Mouse (Mus musculus) urinary bladder, postnatal 4 days (tissue): ENCODE data around the gene Adamtsl2.

ENCODE experiments used
- DNase-seq, 2 experiments: peaks; one replicate each; pipeline ENCODE4 v3.0.0; 2021 to 2022; ENCODE audit warnings: low spot score in 2 of 2

Adamtsl2 gene

DNA sequence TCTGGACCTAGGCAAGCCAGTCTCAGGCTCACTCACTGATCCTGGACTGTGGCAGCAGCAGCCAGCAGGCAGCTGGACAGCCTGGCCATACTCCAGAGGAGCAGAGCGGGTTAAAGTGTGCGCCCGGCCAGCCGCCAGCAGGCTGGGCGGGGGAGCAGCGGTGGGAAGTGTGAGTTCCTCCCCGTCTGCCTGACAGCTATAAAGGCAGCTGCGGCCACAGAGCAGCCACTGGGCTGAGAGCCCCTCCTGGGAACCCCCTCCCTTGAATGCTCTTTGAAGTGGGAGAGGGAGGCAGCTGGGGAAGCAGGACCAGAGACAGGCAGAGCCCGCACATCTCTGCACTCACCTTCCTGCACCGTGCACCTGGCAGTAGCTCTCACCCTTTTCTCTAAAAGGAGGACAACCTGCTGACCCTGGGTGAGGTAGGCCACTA is at the start of gene Adamtsl2:
Gene Adamtsl2, plus strand, starts transcription at position 228 of the 433 bp plus-strand sequence.
- DNase-seq, result peak; percentile 83 to 85

DNA sequence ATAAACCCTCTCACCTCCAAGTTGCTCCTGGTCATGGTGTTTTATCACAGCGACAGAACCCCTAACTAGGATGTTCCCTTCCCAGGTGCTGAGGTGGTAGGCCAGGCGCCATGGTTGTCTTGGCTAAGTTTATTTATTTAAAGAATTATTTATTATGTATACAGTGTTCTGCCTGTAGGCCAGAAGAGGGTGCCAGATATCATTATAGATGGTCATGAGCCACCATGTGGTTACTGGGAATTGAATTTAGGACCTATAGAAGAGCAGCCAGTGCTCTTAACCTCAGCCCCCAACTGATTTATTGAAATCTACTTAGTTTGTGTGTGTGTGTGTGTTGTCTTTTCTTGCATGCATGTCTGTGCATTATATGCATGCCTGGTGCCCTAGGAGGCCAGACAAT is 46.8 kb upstream of the Adamtsl2 start:
- DNase-seq, result no peak

DNA sequence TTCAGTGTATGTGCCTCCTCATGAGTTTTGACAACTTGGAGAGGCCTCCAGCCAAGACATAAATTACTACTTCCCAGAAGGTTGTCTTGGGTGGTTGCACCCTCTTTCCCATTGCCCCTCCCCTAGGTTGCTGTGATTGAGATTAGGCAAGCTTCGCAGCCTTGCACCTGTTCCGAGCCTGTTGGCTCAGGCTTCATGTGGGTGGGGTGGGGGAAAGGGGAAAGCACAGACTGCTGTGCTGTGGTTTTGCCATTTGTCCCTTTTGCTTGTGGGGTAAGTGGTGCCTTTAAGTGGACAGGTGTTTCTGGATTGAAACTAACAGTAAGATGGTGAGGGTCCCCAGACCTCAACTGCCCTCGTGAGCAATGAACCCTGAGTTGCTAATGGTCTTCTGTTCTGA is 43.2 kb upstream of the Adamtsl2 start:
- no peak for DNase-seq

DNA sequence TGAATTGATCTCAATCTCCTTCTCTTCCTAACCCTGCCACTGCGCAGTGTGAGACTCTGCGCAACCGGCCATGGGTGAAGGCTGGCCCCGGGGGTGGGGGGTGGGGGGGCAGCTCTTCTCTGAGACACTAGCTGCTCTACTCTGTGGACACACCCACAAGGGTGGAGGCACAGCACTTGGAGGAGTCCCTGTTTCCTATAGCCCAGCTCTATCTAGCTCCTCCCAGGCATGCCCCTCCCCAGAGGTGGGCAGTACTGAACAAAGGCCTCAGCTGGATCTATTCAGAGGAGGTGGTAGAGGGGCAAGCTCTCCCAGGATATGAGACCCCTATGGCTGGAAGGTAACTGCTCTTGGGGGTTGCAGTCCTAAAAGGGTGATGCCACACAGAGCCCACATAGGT is 42.2 kb upstream of the Adamtsl2 start:
- DNase-seq, result no peak

DNA sequence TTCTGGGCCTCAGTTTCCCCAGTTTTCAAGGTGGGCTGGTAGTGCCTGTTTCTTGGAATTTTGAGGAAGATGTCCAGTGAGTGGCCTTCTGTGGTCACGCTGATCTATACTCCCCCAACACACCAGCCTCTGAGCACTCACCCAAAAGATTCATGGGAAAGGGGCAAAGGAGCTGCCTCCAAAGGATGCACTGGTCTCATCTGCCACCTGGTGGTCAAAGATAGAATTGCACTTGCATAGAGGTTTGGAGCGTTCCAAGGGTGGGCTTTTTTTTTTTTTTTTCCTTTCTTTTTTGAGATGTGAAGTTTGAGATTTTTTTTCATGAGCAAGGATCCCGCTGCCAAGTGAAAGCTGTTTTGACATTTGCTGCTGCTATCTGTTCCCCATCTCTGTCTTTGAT is 40.6 kb upstream of the Adamtsl2 start:
- peak; percentile 61 to 79 for DNase-seq

DNA sequence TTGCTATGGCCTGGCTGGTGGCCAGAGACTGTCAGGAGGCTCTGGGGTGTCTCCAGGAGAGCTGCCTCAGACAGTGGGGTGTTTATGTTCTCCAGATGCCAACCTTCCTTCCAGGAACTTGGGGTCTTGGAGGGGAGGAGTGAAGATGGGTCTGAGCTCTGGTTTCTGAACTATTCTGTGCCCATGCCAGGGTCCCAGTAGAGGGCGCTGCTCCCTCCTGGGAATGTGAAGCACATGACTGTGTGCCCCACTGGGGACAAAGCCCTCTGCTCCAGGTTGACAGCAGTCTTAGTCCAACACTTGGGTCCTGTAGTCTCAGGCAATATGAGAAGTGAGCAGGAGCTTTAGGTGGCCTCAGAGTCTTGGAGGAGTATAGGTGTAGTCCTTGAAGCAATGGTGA is 39.9 kb upstream of the Adamtsl2 start:
- DNase-seq, result no peak

DNA sequence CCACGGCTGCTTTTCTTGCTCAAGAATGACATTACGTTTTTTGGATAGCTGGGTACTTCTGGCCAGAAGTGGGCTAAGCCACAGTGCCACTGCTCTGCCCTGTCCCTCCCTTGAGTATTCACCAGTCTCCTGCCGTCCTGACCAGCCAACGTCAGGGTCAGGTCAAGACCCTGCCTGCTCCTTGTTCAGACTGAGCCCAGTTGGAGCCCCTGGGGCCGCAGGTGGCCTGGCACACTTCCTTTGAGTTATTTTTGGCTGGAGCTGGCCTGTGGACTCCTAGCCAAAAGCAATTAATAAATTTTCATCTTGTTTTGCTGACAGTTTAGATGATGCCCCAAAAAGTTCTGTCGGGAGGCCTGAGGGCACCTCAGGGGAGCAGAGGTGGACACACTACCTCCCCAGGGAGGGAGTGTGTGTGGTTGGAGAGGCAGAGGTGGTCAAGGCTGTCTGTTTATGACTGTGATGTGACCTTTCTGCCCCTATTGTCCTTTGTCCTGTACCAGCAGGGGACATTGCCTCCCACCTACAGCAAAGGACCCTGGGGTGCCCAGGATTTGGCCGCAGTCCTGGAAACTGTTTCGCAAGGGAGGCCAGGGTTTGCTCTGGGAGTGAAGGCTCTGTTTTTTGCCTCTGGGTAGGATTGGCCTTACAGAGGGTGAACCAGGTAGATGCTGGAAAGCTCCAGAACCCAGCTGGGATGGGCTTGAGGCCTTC is 36.9 kb upstream of the Adamtsl2 start:
- DNase-seq, result no peak

DNA sequence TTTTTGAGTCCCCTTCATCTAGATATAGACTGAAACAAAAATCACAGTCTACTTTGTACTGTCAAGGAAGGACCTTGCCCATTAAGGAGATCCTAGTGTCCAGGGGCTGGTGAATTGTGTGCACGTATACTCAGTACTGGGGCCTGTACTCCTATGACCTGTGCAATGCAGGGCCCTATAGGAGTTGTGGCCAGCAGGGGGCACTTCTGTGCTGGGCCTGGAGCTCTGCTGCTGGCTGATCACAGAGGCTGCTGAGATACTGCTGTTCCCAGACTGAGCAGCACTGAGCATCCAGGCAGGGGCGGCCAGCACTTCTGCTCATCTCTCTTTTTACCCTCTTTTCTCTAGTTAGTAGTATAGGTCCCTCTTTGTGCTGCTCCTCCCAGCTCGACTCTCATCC is 35.7 kb upstream of the Adamtsl2 start:
- peak; percentile 79 to 87 for DNase-seq

DNA sequence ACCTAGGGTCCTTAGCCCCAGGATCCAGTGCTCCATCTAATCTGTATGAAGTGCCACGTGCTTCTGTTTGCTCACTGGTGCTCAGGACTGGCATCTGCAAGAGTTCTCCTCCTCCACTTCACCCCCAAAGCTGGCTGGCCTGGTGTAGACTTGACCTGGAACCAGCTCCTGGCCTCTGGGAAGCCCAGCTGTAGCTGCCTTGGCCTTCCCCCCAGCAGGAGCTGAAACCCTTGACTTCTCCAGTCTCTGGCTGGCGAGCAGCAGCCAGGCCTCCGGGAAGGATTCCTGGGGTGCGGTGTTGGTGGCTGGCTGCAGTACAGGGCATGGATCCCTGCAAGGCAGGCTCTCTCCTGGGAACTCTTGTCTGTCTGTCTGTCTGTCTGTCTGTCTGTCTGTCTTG is 35.0 kb upstream of the Adamtsl2 start:
- DNase-seq, result no peak

DNA sequence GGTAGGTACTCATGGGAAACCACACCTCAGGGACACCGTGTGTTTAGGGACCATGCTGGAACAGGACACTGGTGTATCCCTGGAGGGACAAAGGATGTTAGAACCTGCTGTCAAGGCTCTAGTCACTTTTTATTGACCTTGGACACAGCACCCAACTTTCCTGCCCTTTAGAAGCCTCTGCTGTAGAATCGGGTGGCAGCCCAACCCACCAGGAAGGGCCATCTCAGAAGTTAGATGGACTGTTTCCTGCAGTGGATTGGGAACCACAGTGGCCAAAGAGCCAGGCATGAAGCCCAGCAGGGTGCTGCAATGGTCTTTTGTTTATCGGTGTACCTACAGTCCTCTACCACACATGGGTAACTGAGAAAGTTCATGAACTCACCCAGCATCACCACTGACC is 34.5 kb upstream of the Adamtsl2 start:
- DNase-seq, result no peak

DNA sequence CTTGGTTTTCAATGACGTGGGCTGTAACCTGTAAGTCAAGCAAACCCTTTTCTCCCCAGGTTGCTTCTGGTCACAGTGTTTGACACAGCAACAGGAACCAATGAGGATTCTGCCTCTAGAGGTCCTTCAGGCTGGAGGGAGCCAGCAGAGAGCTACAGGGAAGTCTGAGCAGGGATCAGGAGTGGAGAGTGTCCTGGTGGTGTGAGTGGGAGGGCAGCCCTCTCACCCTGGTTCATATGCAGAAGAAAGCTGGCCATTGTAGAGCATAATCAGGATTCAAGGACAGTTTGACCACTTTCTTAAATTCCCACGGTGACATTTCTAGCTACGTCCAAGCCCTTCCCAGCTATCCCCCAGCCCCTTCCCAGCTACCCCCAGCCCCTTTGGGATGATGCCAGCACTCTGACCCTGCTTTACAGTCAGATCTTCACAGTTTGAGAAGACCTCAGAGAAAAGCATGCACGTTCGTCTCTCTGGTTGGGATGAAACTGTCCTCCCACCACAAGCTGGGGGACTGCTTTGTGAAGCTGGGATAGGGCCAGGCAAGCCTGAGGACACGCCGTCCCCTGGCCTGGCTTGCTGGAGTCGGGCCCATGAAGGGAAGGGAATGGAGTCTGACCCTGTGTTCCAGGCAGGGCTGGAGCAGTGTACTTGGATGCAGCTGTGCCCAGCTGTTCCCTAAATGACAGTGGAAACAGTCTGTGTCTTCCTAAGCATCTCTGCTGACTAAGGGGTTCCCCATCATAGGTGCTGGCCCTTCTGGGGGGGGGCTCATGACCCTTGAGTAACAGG is 33.0 kb upstream of the Adamtsl2 start:
- DNase-seq, result peak in 1 of 2 experiments; percentile 87

DNA sequence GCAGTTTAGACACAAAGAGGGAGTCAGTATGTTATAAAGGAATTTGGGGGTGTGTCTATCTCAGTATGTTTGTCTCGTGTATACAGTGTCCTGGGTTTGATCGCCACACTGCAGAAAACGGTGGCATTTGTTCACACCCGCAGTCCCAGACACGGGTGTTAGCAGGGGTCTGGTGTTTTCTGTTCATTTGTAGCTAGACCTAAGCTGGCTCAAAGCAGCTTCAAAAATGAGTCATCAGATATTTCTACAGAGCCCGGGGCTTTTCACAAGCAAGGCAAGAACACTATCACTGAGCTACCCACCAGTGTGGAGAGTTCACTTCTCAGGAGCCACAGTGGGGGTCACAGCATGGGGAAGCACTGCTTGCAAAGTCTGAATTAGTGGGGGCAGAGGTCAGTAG is 29.8 kb upstream of the Adamtsl2 start:
- no peak for DNase-seq

DNA sequence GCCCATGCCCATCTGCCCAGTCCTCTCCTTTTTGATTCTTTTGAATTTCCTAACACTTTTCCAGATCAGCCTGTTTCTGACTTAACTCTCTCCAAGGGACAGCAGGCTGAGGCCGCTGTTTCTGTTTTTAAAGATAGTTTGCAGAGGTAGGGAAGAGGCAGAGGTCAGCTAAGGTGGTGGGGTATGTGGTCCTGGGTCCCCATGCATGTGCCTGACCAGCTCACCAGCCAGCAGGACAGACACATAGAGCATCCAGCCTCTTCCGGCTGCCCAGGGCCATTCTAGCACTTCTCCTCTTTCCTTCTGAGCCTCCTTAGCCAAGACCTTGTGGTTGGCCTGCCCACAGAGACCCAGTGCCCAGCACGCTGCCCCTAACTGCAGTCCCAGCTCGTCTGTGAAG is 20.9 kb upstream of the Adamtsl2 start:
- no peak for DNase-seq

DNA sequence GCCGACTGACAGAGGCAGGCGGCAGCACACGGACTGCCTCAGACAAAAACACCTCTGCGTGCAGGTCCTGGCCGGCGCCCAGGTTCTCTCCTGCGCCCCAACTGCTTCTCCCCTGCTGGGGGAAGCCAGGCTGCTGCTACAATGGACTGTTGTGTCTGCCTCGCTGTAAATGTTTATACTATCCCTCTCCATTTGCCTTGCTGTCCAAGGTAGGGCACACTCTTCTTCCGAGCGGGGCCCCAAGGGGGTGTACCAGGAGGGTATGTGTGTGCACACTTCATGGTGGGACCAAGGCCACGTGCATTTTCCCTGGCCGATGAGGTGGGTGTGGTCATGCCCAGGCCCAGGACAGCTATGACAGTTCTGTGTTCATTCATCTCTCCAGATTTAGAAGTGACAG is 20.4 kb upstream of the Adamtsl2 start:
- no peak for DNase-seq

DNA sequence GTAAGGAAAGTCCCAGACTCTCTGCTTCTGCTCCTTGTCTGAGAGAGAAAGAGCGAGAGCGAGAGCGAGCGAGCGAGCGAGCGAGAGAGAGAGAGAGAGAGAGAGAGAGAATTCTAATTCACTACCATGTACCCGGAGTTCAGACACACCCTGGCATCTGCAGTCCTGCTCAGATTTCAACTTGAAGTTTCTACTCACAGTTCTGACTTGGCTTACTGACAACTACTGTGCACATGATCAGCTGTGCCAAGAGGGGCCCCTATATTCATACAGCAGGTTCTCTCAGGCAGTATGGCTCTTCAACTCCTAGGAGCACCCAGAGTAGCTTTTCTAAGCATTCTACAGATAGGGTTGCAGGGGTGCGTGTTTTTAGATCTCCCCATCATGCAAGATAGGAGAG is 20.0 kb upstream of the Adamtsl2 start:
- no peak for DNase-seq

DNA sequence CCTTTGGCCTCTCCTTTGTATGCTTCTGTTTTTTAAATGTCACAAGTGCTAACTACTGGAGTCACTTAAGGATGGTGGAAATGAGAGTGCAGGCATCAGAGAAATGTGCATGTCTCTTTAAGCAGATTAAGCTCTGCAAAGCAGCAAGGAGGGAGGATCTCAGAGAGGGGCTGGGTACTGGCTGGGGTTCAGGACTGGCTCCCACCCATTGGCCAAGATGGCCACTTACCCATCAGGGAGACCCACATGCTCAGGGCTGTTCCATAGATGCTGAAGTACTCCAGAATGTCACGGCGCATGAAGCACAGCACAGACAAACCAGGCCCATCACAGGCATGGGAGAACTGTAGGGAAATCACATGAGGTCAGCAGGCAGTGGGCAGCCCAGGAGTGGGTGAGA is 12.1 kb upstream of the Adamtsl2 start:
- DNase-seq, result no peak

DNA sequence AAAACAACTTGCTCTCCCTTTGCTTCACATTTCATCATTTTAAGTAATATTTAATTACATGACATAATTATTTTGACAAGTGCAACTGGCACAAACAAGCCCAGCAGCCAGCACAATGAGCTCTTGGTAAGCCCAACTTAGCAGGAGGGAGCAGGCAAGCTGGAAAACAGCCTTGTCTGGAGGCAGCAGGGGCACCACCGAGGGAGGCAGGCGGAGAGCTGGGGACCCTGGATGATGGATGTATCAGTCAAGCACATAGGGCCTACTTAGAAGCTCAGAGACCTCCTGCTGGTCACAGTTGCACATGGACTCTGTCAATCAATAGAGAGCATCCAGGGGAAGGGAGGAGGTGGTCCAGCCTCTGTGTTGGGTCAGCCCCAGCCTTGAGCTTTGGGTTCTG is 11.2 kb upstream of the Adamtsl2 start:
- DNase-seq, result no peak

DNA sequence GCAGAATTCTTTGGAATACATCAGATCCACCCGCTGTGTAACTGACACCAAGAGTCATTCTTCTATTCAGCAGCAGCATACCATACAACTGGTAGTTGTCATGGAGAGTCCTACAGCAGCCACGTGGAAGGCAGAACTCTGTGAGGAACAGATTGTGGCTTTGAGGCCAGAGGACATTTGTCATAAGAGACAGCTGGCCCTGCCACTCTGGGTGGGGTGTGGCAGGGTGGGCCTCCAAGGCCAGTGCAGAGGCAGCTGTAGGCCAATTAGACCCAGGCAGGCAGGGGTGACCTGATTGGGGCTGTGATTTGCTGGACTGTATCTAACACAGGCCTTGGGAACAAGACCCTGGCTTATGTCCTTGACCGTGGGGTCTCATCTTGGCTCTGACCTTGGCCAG is 9.5 kb upstream of the Adamtsl2 start:
- DNase-seq, result no peak

DNA sequence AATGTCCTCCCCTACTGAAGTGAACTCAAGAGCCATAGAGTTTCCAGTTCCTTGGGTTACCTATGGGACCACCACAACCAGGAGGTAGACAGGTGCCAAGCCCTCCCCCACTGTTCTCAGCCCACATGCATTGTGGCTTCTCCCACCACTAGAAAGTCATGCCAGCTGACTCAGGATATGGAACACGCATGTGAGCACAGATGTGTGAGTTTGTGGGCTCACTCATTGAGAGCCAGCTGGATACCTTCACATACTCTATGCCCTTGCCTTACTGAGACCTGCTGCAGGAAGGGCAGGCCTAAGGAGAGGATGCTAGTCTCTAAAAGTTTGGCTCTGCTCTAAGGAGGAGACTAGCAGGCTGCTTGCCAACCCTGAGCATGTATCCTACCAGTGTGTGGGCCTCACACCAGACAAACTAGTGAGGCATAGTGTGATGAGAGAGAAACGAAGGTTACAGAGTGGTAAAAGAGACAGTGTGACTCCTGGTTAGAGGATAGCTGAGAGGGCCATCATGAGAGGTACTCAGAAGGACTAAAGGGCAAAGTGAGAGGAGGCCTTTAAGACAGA is 8.8 kb upstream of the Adamtsl2 start:
- no peak for DNase-seq

DNA sequence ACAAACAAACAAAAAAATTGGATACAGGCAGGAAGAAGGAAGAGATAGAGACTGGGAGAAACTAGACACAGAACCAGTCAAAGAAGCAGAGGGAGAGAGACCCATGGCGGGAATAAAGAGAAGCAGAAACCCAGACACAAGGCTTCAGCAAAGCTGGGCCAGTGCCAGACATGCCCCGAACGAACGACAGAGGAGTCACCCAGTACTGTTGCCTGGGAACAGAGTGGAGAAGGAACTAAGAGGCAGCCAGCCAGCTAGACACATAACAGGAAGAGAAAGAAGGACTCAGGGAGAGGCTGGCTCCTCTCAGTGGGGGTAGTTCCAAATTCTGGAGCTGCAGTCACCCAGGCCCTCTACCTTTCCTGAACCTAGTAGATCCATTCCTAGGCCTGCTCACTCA is 8.0 kb upstream of the Adamtsl2 start:
- peak in 1 of 2 experiments; percentile 59 for DNase-seq

DNA sequence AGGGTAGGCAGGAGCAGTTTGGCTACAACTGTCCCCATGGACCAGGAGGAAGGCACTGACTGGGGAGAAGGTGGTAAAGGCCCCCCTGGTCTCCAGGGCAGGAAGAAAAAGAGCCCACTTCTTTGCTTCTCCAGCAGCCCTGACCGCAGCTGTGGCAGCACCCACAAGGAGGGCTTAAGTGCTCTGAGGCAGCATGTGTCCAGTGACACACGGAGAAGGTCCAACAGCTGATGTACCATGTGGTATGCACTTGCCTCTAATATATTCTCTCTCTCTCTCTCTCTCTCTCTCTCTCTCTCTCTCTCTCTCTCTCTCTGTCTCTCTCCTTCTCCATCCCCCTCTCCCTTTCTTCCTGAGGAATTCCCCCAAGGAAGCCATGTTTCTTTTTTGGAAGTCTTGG is 7.2 kb upstream of the Adamtsl2 start, which contains the start of gene Mymk:
Gene Mymk, minus strand, starts transcription at position 202 of the 400 bp plus-strand sequence.
- DNase-seq, result no peak

DNA sequence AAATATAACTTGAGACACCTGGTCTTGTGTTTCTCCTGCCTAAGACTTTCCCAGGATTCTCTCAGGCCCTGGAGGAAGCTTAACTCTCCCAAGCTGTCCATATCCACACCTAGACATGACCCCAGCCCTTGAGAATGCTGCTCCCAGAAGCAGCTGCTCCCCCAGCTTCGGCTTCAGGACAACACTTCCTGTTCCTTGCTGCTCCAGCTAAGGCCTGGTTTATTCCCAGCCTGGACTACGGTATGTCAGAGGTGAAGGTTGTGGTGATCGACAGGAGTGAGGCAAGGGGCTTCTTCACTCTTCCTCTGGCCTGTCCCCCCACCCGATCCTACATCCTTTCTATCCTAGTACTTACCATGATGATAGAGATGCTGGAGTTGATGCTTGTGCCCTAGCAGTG is 5.8 kb upstream of the Adamtsl2 start:
- no peak for DNase-seq

DNA sequence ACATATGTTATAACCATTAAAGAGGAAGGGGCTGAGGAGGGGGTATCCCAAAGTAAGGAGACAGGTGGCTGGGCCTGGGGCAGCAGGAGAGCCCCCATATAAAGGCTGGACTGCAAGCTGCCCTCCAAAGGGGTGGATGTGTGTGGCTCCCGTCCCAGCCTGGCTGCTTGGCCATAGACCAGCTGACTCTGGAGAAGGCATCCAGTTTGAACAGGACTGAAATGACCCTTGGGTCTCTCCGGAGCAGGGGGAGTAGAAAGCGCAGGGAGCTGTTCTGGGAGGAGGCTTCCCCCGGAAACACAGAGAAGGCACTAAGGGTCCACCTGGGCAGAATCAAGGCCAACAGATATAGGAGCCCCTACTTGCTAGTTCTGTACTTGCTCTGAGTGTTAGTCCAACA is 4.4 kb upstream of the Adamtsl2 start:
- DNase-seq, result no peak
